ENCODE assay signal across 16 mouse cellular contexts in the genomic region with DNA sequence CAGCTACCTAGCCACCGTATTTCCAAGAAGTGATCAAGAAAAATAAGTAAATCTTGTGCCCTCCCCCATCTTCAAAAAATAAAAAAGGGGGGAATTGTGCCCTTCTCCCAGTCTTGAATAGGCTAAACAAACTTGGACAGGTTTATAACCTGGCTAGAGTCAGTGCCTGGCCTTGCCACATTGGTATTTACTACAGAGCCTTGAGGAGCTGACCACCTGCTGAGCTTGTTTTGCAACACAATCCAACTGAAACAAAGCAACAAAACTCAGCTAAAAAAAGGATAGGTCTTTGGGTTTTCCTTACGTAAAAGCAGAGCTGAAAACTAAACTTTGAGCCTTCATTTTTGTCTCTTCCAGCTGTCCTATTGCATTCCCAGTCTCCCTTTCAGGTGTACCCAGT. TPM values are rescaled to one million over a fixed set of nuclear protein-coding genes. Genes with fewer than 3 reads are reported as not detected.
DNase-seq lines count a peak whose midpoint lies in the region.
"Had no signal": no experiment of that assay in that cellular context is flagged by ENCODE, and none has a peak within 500 bp of the region (broad histone marks: within the 10 kb centered on the region; RNA-seq: fewer than 3 reads in every experiment).

No protein-coding gene starts in this region.

- peak; percentile 6 for DNase-seq in lung, postnatal 36 days
- DNase-seq in lung, adult 18-20 months: no peak
- DNase-seq in ES-CJ7 (ENCODE audit: low read depth, low spot score) (peak; percentile 96), R1 (ENCODE audit: low read depth, low spot score) (peak; percentile 97)
- no peak for DNase-seq in right cerebral cortex, postnatal 36 days (ENCODE audit: low spot score in 2 of 2)
- no peak for DNase-seq in left cerebral cortex, adult 8-10 months (ENCODE audit: low spot score in 2 of 2)
- DNase-seq in cerebellum, adult 9-10 months: no peak
- DNase-seq: adrenal gland, adult 8-10 months; adrenal gland, postnatal 14 days; adrenal gland, postnatal 36 days; cerebellum, adult 11-12 months; cerebellum, adult 2 months; cerebellum, adult 9-11 months; cerebellum, postnatal 25 days; forebrain, postnatal 0 days had no signal

RNA-seq across cellular contexts. Expression of a gene that starts 14.7 kb away (rescaled TPM):
- not detected for total RNA-seq in left cerebral cortex, adult 8-10 months (2022)
- total RNA-seq: adrenal gland, adult 18-20 months; adrenal gland, adult 8-10 months; adrenal gland, postnatal 14 days; adrenal gland, postnatal 36 days; forebrain, postnatal 0 days had no signal

RNA-seq across cellular contexts. Expression of a gene that starts 37.5 kb away (rescaled TPM):
- not detected for total RNA-seq in left cerebral cortex, adult 8-10 months (2022)
- total RNA-seq: adrenal gland, adult 18-20 months; adrenal gland, adult 8-10 months; adrenal gland, postnatal 14 days; adrenal gland, postnatal 36 days; forebrain, postnatal 0 days had no signal

Comparison
In these comparisons a context has a peak if more than half of its experiments do, and no peak if none do; other contexts are left out.
1. DNase-seq: peak in lung, postnatal 36 days (single experiment), ES-CJ7 (single experiment) and R1 (single experiment); none in lung, adult 18-20 months (0 of 2), right cerebral cortex, postnatal 36 days (0 of 2), left cerebral cortex, adult 8-10 months (0 of 2) and cerebellum, adult 9-10 months (single experiment).